Mouse (Mus musculus): ENCODE measurements around the gene Igfbp1. TPM values are rescaled to one million over a fixed set of nuclear protein-coding genes. Genes with fewer than 3 reads are reported as not detected.
A peak's percentile ranks its signal among the peaks of the same experiment; 100 is the strongest.

The Igfbp1 gene
- under 1 TPM in 1 of 2 experiments, not detected in 1; 0.30 TPM for total RNA-seq (2021)

DNA sequence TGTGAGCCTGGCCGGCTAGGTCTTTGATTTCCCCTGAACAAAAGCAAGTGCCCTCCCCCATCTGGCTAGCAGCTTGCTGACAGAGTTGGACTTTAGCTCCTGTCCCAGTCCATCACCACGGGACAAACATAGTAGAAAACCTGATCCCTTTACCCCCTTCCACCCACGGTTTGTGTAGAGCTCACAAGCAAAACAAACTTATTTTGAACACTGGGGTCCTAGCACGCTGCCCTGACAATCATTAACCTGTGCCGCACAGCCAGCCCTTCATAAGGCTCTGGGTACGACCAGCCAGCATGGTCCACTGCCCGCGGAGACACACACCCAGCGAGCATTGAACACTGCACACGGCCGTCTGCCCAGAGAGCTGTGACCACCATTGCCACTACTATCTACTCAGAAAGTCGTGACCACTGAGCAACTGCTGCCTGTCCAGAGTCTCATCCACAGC is at the start of gene Igfbp1:
Gene Igfbp1 (plus strand): TSS at position 292 of the 451 bp plus-strand sequence.
- intact Hi-C loops (cut with DNase I), result loop anchor here (5.0 kb wide), 1 partner anchor 540 kb away; the partner anchor contains the start of gene Ramp3
- no peak for DNase-seq (ENCODE audit: extremely low spot score in 1 of 2, low spot score in 2 of 2)

DNA sequence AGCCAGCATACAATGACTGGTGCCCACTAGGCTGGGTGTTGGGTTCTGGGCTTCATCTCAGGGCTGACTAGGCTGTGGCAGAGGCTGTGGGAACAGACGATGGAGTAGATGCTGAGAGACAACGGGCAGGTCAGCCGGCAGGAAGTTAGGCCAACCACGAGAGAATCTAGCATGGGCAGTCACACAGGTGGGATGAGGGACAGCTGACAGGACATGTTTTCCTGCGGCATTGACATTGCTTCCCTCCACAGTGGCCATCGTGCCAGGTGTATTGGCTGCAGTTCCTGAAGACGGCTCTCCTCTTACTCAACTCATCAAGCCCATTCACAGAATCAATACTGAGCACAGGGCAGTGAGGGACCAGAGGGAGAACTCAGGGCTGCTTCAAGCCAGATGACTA is 49.6 kb upstream of the Igfbp1 start:
- no peak for DNase-seq (ENCODE audit: extremely low spot score in 1 of 2, low spot score in 2 of 2)
- intact Hi-C loops (cut with DNase I), result no loop called here

DNA sequence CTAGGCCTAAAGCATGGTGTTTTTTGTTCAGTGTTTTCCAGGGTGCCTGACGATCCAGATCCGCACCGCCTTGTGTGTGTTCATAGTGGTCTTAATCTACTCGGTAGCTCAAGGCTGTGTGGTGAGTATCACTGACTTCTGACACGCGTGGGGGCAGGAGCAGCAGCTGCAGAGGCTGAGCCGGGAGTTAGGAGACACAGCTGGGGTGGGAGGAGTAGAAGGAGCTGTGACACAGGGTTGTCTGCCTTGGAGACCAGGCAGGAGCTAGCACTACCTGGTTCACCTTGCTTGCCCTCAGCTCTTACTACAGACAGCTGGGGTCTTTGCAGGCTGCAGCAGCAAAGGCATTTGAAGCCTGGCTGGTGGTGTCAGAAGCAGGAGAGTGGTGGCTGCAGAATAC is 48.1 kb upstream of the Igfbp1 start:
- no peak for DNase-seq (ENCODE audit: extremely low spot score in 1 of 2, low spot score in 2 of 2)
- intact Hi-C loops (cut with DNase I), result no loop called here

DNA sequence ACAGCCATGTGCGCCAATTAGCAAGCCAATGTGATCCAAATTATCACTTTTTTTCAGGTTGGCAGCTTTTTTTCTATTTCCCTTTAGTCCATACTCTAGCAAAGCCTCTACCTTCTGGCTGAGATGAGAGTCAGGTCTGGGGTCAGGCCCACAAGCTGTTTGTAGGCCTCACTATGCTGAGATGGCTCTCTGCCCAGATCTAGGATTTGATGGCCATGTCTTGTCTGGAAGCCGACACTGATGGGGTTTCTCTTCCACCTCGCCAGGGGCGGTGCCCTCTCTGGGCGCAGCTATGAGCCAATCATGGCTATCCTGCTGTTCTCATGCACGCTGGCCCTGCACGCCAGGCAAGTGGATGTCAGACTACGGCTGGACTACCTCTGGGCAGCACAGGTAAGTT is 47.1 kb upstream of the Igfbp1 start:
- DNase-seq (ENCODE audit: extremely low spot score in 1 of 2, low spot score in 2 of 2), result no peak
- intact Hi-C loops (cut with DNase I), result no loop called here

DNA sequence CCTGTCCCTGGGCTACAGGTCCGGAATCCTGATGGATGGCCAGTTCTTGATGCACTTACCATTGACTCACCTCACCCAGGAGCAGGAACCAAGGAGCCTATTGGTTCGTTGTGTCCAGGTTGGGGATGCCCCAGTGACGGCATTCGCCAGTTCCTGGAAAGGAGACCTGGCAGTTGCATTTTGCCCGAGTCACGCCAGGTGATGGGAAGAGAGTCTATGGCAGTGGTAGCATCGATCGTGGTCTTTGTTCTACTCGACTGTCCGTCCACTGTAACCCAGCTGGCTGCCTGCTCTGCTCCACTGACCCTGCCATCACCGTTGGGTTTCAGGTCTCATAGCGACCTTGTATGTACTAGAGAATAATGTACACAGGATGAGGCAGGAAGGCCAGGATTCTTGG is 45.2 kb upstream of the Igfbp1 start:
- intact Hi-C loops (cut with DNase I), result no loop called here
- no peak for DNase-seq (ENCODE audit: extremely low spot score in 1 of 2, low spot score in 2 of 2)

DNA sequence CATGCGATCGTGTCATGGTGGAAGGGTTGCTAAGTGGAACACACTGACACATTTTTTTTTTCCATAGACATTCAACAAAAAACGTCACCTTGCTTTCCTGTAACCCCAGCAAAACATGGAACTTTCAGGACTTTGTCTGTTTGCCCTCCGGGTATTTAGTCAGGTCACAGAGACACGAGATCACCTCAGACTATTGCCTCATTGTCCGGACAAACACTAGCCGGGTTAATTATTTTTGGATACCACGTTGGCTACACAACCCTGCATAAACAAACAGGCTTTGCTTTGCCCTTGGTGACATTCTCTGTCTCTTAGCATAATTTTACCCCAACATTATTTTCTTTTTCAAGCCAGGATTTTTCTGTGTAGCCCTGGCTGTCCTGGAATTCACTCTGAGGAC is 44.5 kb upstream of the Igfbp1 start:
- DNase-seq (ENCODE audit: extremely low spot score in 1 of 2, low spot score in 2 of 2), result no peak
- intact Hi-C loops (cut with DNase I), result no loop called here

DNA sequence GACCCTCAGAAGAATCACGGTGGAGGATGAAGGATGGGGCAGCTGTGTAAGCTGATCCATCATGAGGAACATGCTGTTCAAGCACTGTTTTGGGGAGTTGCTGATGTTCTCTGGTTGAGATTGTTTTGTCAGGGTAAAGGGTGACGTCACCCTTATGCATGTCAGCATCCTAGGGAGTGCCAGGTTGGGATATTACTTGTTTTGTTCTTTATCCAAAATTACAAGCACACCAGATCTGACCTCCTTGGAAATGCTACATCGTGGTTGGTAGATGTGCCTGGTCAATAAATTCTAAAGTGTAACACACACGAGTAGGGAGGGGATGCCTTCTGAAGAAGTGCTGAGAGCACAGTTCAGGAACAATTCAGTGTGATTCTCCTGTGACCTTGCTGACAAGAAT is 41.2 kb upstream of the Igfbp1 start:
- intact Hi-C loops (cut with DNase I), result no loop called here

DNA sequence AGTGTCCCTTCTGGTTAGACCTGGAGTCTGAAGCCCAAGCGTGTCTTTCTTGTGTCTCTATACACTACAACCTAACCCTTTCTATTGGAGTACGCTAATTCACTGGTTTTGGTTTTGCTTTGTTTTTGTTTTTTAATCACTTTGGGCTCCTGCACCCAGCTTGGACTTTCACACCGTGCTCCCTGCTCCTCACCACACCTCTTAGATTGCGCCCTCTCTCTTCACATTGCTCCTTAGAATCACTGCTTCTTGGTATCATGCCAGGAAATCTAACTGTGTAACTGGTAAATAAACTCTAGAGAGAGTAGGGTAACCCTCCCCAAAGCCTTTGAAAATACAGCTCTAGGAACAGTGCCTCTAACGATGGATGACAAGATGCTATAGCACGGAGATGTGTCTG is 39.4 kb upstream of the Igfbp1 start:
- DNase-seq (ENCODE audit: extremely low spot score in 1 of 2, low spot score in 2 of 2), result no peak
- intact Hi-C loops (cut with DNase I), result no loop called here

More for the DNA sequence above, 41.2 kb upstream of the Igfbp1 start:
- DNase-seq (ENCODE audit: extremely low spot score in 1 of 2, low spot score in 2 of 2), result no peak

DNA sequence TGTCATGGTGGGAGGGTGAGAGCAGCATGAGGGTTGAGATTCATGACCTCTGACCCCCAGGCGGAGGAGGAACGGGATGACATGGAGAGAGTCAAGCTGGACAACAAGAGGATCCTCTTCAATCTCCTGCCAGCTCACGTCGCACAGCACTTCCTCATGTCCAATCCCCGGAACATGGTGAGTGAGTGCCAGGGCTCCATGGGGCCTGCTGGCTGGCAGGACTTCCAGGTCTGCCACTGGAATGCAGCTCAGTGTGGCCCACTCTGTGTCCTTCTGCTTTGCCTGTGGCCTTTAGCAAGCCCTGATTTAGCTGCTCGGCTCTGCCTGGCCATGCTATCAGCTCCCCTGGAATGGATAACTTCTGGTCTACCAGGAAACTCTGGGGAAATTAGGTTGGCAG is 37.4 kb upstream of the Igfbp1 start:
- intact Hi-C loops (cut with DNase I), result loop anchor here (10.0 kb wide), 1 partner anchor 505 kb away; the partner anchor contains the start of gene Ramp3
- DNase-seq (ENCODE audit: extremely low spot score in 1 of 2, low spot score in 2 of 2), result no peak

DNA sequence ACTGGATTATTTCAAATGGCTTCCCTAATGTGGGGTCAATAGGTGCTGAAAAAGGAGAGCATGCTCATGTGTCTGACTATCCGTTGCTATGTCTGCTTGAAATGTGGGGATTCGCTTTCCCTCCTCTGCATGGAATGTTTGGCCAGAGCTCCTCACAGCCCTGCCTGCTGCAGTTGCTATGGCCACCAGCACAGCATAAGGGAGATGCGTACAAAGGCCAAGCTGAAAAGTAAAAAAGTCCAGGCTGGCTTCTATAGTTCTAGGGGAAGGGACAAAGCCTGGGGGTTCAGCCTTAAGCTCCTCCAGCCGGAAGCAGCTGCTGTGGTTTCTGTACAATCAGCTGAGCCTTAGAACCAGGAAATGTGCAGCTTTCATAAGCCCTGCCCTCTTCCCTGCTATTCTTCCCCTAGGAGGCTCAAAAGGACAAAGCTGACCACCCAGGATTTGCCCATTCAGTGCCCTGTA is 36.9 kb upstream of the Igfbp1 start:
- intact Hi-C loops (cut with DNase I), result loop anchor here (10.0 kb wide), 1 partner anchor 506 kb away; the partner anchor contains the start of gene Ramp3

DNA sequence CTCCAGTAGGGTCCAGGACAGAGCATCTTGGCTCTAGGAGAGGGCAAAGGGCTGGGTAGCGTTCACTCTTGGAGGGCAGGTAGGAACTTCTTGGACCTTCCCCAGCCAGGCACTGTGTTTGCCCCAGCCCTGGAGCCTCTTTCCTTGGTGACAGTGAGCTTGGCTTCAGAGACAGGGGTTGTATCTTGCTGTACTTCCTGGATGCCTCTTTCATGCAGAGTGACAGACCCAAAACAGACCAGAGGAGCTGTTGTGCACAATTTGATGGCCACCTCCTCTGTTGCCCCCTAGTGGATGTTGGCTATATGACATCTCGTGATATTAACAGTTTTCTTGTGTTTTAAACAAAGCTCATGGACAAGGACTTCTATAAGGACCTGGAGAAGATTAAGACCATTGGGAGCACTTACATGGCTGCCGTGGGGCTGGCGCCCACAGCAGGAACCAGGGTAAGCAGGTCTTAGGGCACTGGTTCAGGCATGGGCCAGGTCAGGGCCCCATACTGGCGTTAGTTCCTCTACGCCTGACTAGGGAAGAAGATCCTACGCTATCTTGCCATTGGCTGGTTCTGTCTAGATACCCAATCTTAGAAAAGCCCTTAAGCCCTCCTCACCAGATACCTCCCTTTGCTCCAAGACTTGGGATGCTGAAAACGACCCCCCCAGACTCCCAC is 35.9 kb upstream of the Igfbp1 start:
- peak in 1 of 2 experiments; percentile 36 for DNase-seq (ENCODE audit: extremely low spot score in 1 of 2, low spot score in 2 of 2)
- intact Hi-C loops (cut with DNase I), result loop anchor here (10.0 kb wide), 1 partner anchor 507 kb away; the partner anchor contains the start of gene Ramp3

More for the DNA sequence above, 36.9 kb upstream of the Igfbp1 start:
- DNase-seq (ENCODE audit: extremely low spot score in 1 of 2, low spot score in 2 of 2), result no peak

DNA sequence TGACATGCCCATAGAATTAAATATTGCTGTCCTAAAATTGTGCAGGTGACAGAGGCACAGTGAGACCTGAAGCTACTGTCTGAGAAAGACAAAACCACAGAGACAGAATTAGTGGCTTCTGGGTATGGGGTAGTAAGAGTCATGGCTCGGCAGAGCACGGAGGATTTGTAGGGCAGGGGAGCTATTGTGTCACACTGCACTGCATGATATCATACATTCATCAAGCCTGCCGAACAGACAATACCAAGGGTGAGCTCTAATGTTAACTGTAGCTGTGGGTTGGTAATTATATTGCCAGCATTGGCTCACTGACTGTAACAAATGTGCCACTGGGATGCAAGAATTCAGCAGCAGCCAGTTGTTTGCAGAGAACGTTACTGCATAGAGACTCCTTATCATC is 33.2 kb upstream of the Igfbp1 start:
- DNase-seq (ENCODE audit: extremely low spot score in 1 of 2, low spot score in 2 of 2), result no peak
- intact Hi-C loops (cut with DNase I), result loop anchor here (10.0 kb wide), 1 partner anchor 510 kb away; the partner anchor contains the start of gene Ramp3

DNA sequence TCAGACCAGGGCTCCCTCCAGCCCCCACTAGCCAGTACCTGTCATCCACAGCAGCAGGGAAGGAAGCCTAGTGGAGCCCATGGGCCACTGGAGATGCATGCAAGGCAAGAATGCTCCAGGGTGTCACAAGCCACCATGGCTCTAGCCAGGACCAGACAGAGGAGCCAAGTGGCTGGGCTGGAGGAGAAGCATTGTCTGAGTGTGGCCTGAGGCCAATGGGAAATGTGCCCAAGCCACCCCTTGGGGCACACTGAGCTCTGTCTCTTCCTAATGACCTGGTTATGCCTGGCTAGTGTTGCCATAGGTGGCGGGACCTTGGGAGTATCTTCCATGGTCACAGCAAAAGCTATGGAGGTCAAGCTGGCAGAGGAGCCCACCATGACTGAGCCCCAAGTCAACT is 27.9 kb upstream of the Igfbp1 start:
- DNase-seq (ENCODE audit: extremely low spot score in 1 of 2, low spot score in 2 of 2), result no peak

DNA sequence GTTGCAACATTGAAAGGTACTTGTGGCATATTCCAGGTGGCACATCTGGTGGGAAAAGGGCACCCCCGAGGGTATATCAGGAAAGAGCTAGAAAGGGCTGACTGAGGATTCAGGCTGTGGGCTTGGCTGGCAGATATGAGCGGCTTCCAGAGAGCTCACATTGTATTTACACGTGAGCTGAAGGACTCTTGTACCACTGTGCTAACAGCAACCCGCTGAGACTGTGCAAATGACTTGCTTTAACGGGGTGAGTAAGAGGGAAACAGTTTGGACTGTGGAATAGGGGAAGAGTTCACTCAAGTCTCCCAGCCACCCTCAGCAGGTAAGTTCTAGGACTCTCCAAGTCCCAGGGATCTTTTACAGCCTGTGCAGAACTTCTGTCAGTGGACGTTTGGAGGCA is 23.9 kb upstream of the Igfbp1 start:
- no peak for DNase-seq (ENCODE audit: extremely low spot score in 1 of 2, low spot score in 2 of 2)
- intact Hi-C loops (cut with DNase I), result no loop called here

More for the DNA sequence above, 27.9 kb upstream of the Igfbp1 start:
- intact Hi-C loops (cut with DNase I), result loop anchor here (10.0 kb wide), 1 partner anchor 515 kb away; the partner anchor contains the start of gene Ramp3

DNA sequence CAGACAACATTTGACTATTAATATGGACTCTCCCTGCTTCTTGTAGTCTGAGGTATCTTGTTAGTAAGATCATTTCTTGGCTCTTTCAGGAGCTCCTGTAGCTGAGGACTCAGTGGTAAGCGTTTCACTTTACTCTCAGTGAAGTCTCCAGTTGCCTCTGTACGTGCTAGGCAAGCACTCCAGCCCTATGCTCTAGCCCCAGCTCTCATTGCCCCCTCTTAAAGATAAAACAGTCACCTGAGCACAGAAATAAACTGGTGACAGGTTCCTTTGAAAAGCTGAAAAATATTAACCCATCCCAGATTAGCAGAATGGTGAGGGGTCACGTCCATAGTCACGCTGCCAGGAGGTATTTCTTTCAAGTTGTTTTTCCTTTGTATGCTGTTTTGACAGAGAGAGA is 18.9 kb upstream of the Igfbp1 start:
- DNase-seq (ENCODE audit: extremely low spot score in 1 of 2, low spot score in 2 of 2), result no peak
- intact Hi-C loops (cut with DNase I), result no loop called here

DNA sequence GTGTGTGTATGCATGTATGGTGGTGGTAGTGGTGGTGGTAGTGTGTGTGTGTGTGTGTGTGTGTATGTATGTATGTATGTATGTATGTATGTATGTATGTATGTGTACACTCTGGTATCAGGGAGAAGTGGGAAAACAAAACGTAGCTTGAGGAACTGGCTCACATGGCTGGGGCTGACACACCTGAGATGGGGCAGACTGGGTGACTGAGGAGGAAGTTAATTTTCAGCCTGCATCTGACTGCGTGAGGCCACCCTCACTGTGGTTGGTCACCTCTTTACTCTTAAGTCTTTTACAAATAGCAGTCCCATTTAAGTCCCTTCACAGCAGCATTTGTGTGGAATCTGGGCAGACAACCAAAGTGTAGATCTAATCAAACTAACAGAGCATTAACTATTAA is 18.3 kb upstream of the Igfbp1 start:
- intact Hi-C loops (cut with DNase I), result no loop called here
- no peak for DNase-seq (ENCODE audit: extremely low spot score in 1 of 2, low spot score in 2 of 2)

DNA sequence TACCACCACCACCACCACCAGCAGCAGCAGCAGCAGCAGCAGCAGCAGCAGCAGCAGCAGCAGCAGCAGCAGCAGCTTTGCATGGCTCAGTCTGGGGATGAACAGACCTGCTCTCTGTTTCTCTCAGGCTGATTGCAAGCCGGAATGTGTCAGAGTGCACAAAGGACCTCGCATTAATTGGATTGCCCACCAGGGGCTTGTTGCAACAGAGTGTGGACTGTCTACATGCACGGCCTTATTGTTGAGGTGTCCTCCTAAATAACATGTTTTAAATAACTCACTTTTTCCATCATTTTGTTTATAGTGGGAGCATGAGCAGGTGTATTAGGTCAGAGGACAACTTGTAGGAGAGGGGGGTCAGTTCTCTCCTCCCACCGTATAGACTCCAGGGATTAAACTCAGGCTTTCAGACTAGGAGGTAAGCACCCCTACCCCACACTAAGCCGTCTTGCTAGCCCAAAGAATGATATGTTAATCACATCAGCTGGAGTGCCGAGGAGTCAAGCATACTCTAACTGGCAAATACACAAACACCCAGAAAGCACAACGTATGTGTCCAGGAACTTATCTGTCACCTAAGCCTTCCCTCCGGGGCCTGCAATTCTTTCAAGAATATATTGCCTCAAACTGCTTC is 15.1 kb upstream of the Igfbp1 start:
- no peak for DNase-seq (ENCODE audit: extremely low spot score in 1 of 2, low spot score in 2 of 2)
- intact Hi-C loops (cut with DNase I), result no loop called here

DNA sequence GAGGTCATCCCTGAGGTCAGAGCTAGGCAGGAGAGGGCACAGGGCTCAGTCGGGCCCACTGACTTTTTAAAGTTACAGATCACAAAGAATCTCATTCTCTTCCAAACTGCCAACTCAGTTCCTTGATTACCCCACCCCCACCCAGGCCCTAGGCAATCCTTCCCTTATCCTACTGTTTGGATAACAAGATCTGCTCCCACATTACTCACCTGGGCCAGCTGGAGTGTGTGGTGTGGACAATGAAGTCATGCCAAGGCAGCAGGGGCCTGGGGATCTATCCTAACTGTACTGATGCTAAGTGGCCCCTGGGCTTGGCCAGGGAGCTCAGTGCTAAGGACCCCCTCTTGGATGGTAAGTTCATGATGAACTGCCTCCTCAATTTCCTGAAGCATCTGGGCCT is 13.2 kb upstream of the Igfbp1 start:
- intact Hi-C loops (cut with DNase I), result no loop called here
- no peak for DNase-seq (ENCODE audit: extremely low spot score in 1 of 2, low spot score in 2 of 2)

DNA sequence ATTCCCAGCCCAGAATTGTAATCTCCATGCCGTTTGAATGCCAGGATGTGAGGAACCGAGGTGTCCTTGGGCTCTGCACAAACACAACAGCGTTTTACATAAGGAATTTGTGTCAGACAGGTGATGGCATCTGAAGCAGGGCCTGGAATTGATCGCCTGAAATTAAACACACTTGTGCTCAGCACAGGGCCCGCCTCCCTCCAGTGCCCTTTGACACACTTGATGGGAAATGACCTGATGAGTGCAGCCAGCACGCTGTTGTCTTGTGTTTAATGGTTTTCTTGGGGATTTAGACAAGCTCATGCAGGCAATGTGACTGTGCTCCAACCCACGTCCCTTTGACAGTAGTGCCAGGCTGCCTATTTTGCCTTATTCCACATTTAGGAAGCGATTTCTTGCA is 10.1 kb upstream of the Igfbp1 start:
- DNase-seq (ENCODE audit: extremely low spot score in 1 of 2, low spot score in 2 of 2), result no peak
- intact Hi-C loops (cut with DNase I), result no loop called here

DNA sequence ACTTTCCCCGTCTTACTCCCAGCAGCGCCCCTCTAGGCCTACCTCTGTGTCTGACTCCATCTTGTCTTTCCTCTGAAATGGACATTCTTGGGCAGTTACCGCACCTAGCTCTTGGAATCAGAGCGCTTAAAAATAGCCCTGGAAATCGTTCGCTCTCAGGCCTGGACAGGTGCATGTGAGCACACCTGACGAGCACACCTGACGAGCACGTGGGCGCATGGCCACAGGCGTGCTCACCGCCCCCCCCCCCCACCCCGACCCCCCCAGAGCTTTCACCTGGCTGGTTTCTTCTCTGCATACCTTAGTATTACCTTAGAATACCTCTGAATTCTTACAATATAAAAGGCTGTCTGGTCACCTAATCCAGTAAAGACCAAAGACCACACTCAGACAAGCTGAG is 9.1 kb upstream of the Igfbp1 start, which contains the start of gene Gm11985:
Gene Gm11985 (minus strand): TSS at position 101 of the 400 bp plus-strand sequence.
- no peak for DNase-seq (ENCODE audit: extremely low spot score in 1 of 2, low spot score in 2 of 2)
- intact Hi-C loops (cut with DNase I), result no loop called here

Data from left cerebral cortex, postnatal 10 days (tissue).